Mouse (Mus musculus) myocyte (in vitro differentiated cells): ENCODE measurements at regions not wholly inside any gene's neighbourhood (a gene's known extent, or its start where the extent isn't known, plus 50 kb on each side); places are given as distances from the start of the nearest gene placed in this dataset.

Experiments
- MAX ChIP-seq: IDR thresholded peaks from one replicate; pipeline ENCODE4 v1.6.1; 2011; ENCODE audit warnings: low read depth, mild to moderate bottlenecking, control low read depth
- MYOG ChIP-seq, 3 experiments: IDR thresholded peaks; one replicate each; pipeline ENCODE4 v1.6.1; 2011; ENCODE audit warnings: control low read depth in 2 of 3, low read depth in 2 of 3, mild to moderate bottlenecking in 2 of 3; ENCODE audit not compliant: insufficient read length in 2 of 3, control insufficient read depth in 1 of 3, insufficient read depth in 1 of 3
- POLR2A ChIP-seq: IDR thresholded peaks from one replicate; pipeline ENCODE4 v1.6.1; 2011; ENCODE audit warnings: low read depth, mild to moderate bottlenecking, control low read depth, moderate library complexity; ENCODE audit not compliant: insufficient read length
- POLR2AphosphoS2 ChIP-seq: IDR thresholded peaks from one replicate; pipeline ENCODE4 v1.6.1; 2011; ENCODE audit warnings: low read depth, control low read depth; ENCODE audit not compliant: insufficient read length
- REST ChIP-seq: IDR thresholded peaks from one replicate; pipeline ENCODE4 v1.6.1; 2011; ENCODE audit warnings: mild to moderate bottlenecking, control low read depth, moderate library complexity; ENCODE audit not compliant: insufficient read depth, insufficient read length
- TCF12 ChIP-seq: IDR thresholded peaks from one replicate; pipeline ENCODE4 v1.6.1; 2011; ENCODE audit warnings: mild to moderate bottlenecking, control low read depth; ENCODE audit not compliant: poor library complexity, insufficient read depth, severe bottlenecking
- TCF3 ChIP-seq: IDR thresholded peaks from one replicate; pipeline ENCODE4 v1.6.1; 2011; ENCODE audit warnings: low read depth, control low read depth; ENCODE audit not compliant: insufficient read length

GRCm38 (mm10) chr1:52578298-52579056 is 52.0 kb upstream of the Nemp2 start:
- no peak for TF ChIP-seq MAX
- TF ChIP-seq POLR2A, result no peak
- no peak for TF ChIP-seq TCF3
- TF ChIP-seq MYOG (IDR thresholded peaks at IDR 0.05; ENCODE audit: control insufficient read depth in 1 of 3, insufficient read depth in 1 of 3, insufficient read length in 2 of 3, low read depth in 2 of 3), result no peak
- no peak for TF ChIP-seq POLR2AphosphoS2
- TF ChIP-seq TCF12, result no peak
- no peak for TF ChIP-seq REST
